Mouse (Mus musculus) stomach, embryonic 15.5 days (tissue): Measurements from ENCODE around the gene 9930104L06Rik. TPM values are rescaled to one million over a fixed set of nuclear protein-coding genes. Genes with fewer than 3 reads are reported as not detected.

Source experiments
- ATAC-seq: fragments of 200-750 bp; cut with Nextera tagmentation; 2 replicates; pipeline ENCODE4 v1.8.0; 2017; ENCODE audit warnings: low read depth, moderate number of reproducible peaks, moderate TSS enrichment; ENCODE audit not compliant: insufficient read depth, low FRiP score
- H3K27ac ChIP-seq: fragments of 300-500 bp; sonication (generic); 2 replicates; pipeline ENCODE4 v1.5.1; 2015; ENCODE audit warnings: mild to moderate bottlenecking, inconsistent platforms
- H3K27me3 ChIP-seq: fragments of 300-500 bp; sonication (generic); replicated peaks from 2 replicates; pipeline ENCODE4 v1.6.1; 2015; ENCODE audit warnings: inconsistent platforms
- H3K36me3 ChIP-seq: fragments of 300-500 bp; sonication (generic); 2 replicates; pipeline ENCODE4 v1.6.1; 2015; ENCODE audit warnings: inconsistent platforms
- H3K4me1 ChIP-seq: fragments of 300-500 bp; sonication (generic); 2 replicates; pipeline ENCODE4 v1.6.1; 2015; ENCODE audit warnings: inconsistent platforms
- H3K4me2 ChIP-seq: fragments of 300-500 bp; sonication (generic); 2 replicates; pipeline ENCODE4 v1.6.1; 2015; ENCODE audit warnings: mild to moderate bottlenecking, inconsistent platforms
- H3K4me3 ChIP-seq: fragments of 300-500 bp; sonication (generic); replicated peaks from 2 replicates; pipeline ENCODE4 v1.5.1; 2015; ENCODE audit warnings: inconsistent platforms
- H3K9ac ChIP-seq: fragments of 300-500 bp; sonication (generic); 2 replicates; pipeline ENCODE4 v1.6.1; 2015; ENCODE audit warnings: inconsistent platforms
- H3K9me3 ChIP-seq: fragments of 300-500 bp; sonication (generic); 2 replicates; pipeline ENCODE4 v1.6.1; 2016; ENCODE audit warnings: inconsistent platforms
- WGBS: fragments of 180-500 bp; shearing (Covaris S2); methylation state at CpG from one replicate; pipeline ENCODE4 v1.1.7; 2015; 5-methylcytosine and 5-hydroxymethylcytosine counted together
- polyA plus RNA-seq: library from polyadenylated mRNA; unstranded; fragments of >200 nt; fragmentation: Nextera tagmentation; extraction: Ambion mirVana; gene quantifications from 2 replicates; pipeline ENCODE4 v1.2.1, GENCODE M21; 2015

The 9930104L06Rik gene
- polyA plus RNA-seq = 11.3 and 13.8 TPM in 2 replicates

GRCm38 (mm10) chr4:124936613-124937471 lies at the start of gene 9930104L06Rik:
TSS of gene 9930104L06Rik (plus strand) at chr4:124937048.
- WGBS = under 1% methylated on average over 52 of the region's 52 CpGs
- Histone ChIP-seq H3K4me3 (peak within 1 kb of the TSS; percentile 91), H3K27ac (peak within 1 kb of the TSS; percentile 61; the same call in 1 of the 2 replicates)

GRCm38 (mm10) chr4:124888702-124889101 lies 48.1 kb upstream of the 9930104L06Rik start:
- H3K36me3 ChIP-seq = no peaks in the 10 kb centered on the region
- 79% methylated on average over 7 of the region's 7 CpGs for WGBS
- no peak for ATAC-seq
- no peak overlapping the region for H3K4me3 ChIP-seq
- no peaks in the 10 kb centered on the region for H3K4me1 ChIP-seq
- no peak overlapping the region for H3K27ac ChIP-seq
- no peaks in the 10 kb centered on the region for H3K9me3 ChIP-seq
- H3K9ac ChIP-seq = no peak overlapping the region
- H3K4me2 ChIP-seq = no peak overlapping the region
- peaks cover 61% of the 10 kb centered on the region for H3K27me3 ChIP-seq

More at GRCm38 (mm10) chr4:124936613-124937471, at the start of gene 9930104L06Rik:
- peak within 1 kb of the TSS; percentile 76 for H3K9ac ChIP-seq
- peak within 1 kb of the TSS; percentile 87 for H3K4me2 ChIP-seq
- ATAC-seq = peak; percentile 100
- no peaks in the 10 kb centered on the region for H3K27me3 ChIP-seq
- 0 out of 2 replicates have a peak, but pooled peaks cover 9% of the 10 kb centered on the region for H3K36me3 ChIP-seq
- no peaks in the 10 kb centered on the region for H3K9me3 ChIP-seq
- peaks cover 16% of the 10 kb centered on the region for H3K4me1 ChIP-seq

DNA sequence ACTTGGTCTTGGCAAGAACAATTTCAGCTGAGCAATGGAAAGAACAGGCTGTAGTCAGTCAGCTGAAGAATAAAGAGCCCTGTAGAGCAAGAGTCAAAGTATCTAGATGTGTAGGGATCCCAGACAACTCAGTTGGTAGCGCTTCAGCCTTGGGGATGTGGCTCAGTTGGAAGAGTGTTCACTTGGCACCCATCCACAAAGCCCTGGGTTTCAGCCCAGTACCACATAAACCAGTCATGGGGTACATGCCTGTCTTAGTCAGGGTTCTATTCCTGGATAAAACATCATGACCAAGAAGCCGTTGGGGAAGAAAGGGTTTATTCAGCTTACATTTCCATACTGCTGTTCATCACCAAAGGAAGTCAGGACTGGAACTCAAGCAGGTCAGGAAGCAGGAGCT lies 46.9 kb upstream of the 9930104L06Rik start:
- H3K27me3 ChIP-seq = peaks cover 64% of the 10 kb centered on the region
- no peak overlapping the region for H3K27ac ChIP-seq
- no peak for ATAC-seq
- H3K9ac ChIP-seq = no peak overlapping the region
- peaks cover 3% of the 10 kb centered on the region; the same call in 1 of the 2 replicates for H3K4me1 ChIP-seq
- no peaks in the 10 kb centered on the region for H3K36me3 ChIP-seq
- H3K9me3 ChIP-seq = no peaks in the 10 kb centered on the region
- H3K4me2 ChIP-seq = no peak overlapping the region
- WGBS = 80% methylated on average over 2 of the region's 2 CpGs
- no peak overlapping the region for H3K4me3 ChIP-seq

DNA sequence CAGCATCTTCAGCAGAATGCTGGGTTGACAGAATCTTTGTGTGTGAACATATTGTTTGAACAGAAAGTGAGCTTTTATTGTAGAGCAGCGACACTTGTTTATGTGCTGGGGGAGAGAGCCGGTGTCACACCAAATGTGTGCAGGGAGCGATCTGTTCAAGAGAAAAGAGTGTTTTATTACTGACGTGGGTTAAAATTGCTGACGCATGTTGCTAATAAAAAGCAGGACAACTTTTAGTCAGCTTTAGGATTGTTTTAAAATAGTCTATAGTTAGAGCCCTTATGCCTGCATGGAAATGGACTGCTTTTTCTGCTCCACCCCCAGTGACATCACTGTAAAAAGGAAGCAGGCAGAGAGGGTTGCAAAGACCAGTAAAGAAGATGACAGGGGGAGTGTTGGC lies 46.0 kb upstream of the 9930104L06Rik start:
- H3K36me3 ChIP-seq = no peaks in the 10 kb centered on the region
- H3K27ac ChIP-seq = no peak overlapping the region
- no peak overlapping the region for H3K4me3 ChIP-seq
- H3K4me2 ChIP-seq = no peak overlapping the region
- no peak overlapping the region for H3K9ac ChIP-seq
- 66% methylated on average over 5 of the region's 5 CpGs for WGBS
- no peak for ATAC-seq
- no peaks in the 10 kb centered on the region for H3K9me3 ChIP-seq
- peaks cover 5% of the 10 kb centered on the region; the same call in 1 of the 2 replicates for H3K4me1 ChIP-seq
- peaks cover 65% of the 10 kb centered on the region for H3K27me3 ChIP-seq

DNA sequence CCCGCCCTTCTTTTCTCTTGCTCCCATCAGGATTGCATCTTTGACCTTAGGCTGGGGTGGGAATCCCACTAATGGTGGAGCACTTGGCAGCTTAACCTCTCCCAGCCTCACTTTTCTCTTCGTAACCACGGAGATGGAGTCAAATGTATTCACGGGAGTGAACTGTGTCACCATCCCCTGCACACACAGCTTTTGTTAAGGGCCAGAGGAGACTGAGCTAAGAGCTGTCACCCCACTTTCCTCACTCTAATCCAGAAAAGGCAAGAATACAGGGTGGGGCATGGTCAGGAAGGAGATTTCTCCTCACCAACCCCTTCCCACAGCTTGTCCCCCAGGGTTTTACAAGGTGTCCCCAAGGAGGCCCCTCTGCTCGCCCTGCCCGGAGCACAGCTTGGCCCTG lies 43.1 kb upstream of the 9930104L06Rik start:
- no peaks in the 10 kb centered on the region for H3K9me3 ChIP-seq
- 35% methylated on average over 6 of the region's 6 CpGs for WGBS
- H3K27me3 ChIP-seq = peaks cover 54% of the 10 kb centered on the region
- no peak for ATAC-seq
- no peak overlapping the region for H3K4me3 ChIP-seq
- no peak overlapping the region for H3K9ac ChIP-seq
- H3K4me1 ChIP-seq = peaks cover 5% of the 10 kb centered on the region; the same call in 1 of the 2 replicates
- no peak overlapping the region for H3K27ac ChIP-seq
- H3K36me3 ChIP-seq = no peaks in the 10 kb centered on the region
- no peak overlapping the region for H3K4me2 ChIP-seq

DNA sequence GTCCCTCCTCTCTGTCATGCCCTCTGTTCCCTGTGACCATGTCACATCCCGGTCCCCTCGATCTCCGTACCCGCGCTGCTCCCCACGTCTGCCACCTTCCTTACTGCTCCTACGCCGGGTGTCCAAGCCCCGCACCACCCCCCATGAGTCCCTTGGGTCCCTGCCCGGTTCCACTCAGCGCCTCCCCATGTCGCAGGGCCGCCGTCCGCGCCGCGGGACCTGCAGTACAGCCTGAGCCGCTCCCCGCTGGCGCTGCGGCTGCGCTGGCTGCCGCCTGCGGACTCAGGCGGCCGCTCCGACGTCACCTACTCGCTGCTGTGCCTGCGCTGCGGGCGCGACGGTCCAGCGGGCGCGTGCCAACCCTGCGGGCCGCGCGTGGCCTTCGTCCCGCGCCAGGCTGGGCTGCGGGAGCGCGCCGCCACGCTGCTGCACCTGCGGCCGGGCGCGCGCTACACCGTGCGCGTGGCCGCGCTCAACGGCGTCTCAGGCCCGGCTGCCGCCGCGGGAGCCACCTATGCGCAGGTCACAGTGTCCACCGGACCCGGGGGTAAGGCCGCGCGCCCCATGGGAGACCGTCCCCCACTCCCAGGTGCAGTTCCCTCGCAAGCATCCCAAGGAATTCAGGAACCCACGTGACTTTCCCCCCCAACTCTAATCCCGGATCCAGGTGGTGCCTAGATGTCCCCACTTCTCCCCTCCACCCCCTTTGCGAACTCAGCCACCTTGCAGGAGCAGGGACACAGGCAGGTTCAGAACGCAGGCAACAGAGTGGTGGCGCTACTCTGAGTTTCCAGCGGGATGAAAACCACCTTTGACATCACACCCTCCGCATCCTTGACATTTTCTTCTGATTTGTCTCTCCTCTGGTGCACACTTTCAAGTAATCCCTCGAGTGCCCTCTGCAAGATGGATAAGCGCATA lies 42.1 kb upstream of the 9930104L06Rik start:
- ATAC-seq = peak; percentile 58
- Histone ChIP-seq H3K4me1 (peaks cover 5% of the 10 kb centered on the region; the same call in 1 of the 2 replicates), H3K4me2 (peak overlapping the region; percentile 71), H3K9ac (no peak overlapping the region), H3K27ac (no peak overlapping the region), H3K27me3 (peaks cover 54% of the 10 kb centered on the region), H3K36me3 (no peaks in the 10 kb centered on the region), H3K4me3 (peak overlapping the region; percentile 41), H3K9me3 (no peaks in the 10 kb centered on the region)
- 1% methylated on average over 81 of the region's 83 CpGs for WGBS

- no peak overlapping the region for H3K4me3 ChIP-seq
- no peak overlapping the region for H3K4me2 ChIP-seq
- no peak for ATAC-seq
- no peaks in the 10 kb centered on the region for H3K36me3 ChIP-seq
- peaks cover 30% of the 10 kb centered on the region for H3K27me3 ChIP-seq
- WGBS = 56% methylated on average over 10 of the region's 10 CpGs
- peaks cover 5% of the 10 kb centered on the region; the same call in 1 of the 2 replicates for H3K4me1 ChIP-seq
- H3K9me3 ChIP-seq = no peaks in the 10 kb centered on the region
- no peak overlapping the region for H3K9ac ChIP-seq
- H3K27ac ChIP-seq = no peak overlapping the region
Measured at GRCm38 (mm10) chr4:124898428-124898827, 38.4 kb upstream of the 9930104L06Rik start.

- no peak for ATAC-seq
- Histone ChIP-seq H3K27ac (no peak overlapping the region), H3K4me2 (no peak overlapping the region), H3K4me1 (peaks cover 2% of the 10 kb centered on the region; the same call in 1 of the 2 replicates), H3K9ac (no peak overlapping the region), H3K9me3 (no peaks in the 10 kb centered on the region), H3K27me3 (peaks cover 15% of the 10 kb centered on the region), H3K4me3 (no peak overlapping the region), H3K36me3 (no peaks in the 10 kb centered on the region)
- 41% methylated on average over 5 of the region's 5 CpGs for WGBS
Measured at GRCm38 (mm10) chr4:124899906-124900305, 36.9 kb upstream of the 9930104L06Rik start.

DNA sequence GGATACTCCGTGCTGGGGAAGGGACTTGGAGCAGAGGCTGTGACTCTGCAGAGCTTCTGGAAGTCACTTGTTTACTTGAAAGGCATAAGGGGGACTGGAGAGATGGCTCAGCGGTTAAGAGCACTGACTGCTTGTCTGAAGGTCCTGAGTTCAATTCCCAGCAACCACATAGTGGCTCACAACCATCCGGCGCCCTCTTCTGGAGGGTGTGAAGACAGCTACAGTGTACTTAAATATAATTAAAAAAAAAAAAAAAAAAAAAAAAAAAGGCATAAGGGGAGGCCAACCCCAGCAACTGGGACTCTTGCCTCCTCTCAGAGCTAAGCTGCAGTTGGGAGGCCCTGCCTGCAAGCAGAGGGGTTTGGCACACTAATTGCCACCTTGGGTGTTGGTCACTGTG lies 31.4 kb upstream of the 9930104L06Rik start:
- Histone ChIP-seq H3K27ac (no peak overlapping the region), H3K9me3 (no peaks in the 10 kb centered on the region), H3K9ac (no peak overlapping the region), H3K4me2 (no peak overlapping the region), H3K36me3 (no peaks in the 10 kb centered on the region), H3K4me1 (peaks cover 8% of the 10 kb centered on the region; the same call in 1 of the 2 replicates), H3K4me3 (no peak overlapping the region), H3K27me3 (no peaks in the 10 kb centered on the region)
- WGBS = 55% methylated on average over 4 of the region's 4 CpGs
- ATAC-seq = no peak

GRCm38 (mm10) chr4:124905971-124906822 lies 30.7 kb upstream of the 9930104L06Rik start:
- no peaks in the 10 kb centered on the region for H3K27me3 ChIP-seq
- H3K4me3 ChIP-seq = peak overlapping the region; percentile 19; the same call in 1 of the 2 replicates
- H3K9ac ChIP-seq = no peak overlapping the region
- H3K4me1 ChIP-seq = peaks cover 8% of the 10 kb centered on the region; the same call in 1 of the 2 replicates
- peak overlapping the region; percentile 48 for H3K4me2 ChIP-seq
- no peak overlapping the region for H3K27ac ChIP-seq
- 7% methylated on average over 21 of the region's 21 CpGs for WGBS
- H3K36me3 ChIP-seq = no peaks in the 10 kb centered on the region
- ATAC-seq = peak; percentile 50; the same call in 1 of the 2 replicates
- no peaks in the 10 kb centered on the region for H3K9me3 ChIP-seq

DNA sequence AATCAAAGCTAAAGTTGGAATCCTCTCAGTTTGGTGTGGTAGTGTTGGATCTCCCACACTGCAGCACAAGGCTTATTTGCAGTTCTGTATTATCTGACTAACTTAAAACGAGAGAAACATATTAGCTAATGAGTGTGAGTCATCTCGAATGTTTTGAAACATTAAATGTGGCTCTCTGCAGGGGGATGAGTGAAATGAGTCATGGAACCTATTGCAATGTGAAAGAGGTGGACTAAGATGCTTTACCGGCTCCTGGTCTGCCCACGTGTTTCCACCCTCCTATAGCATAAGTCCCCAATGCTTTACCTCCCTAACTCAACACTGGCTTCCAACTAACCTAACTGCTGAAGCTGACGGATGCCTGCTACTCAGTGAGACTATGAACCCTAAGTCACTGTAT lies 8.7 kb upstream of the 9930104L06Rik start:
- Histone ChIP-seq H3K4me2 (no peak overlapping the region), H3K27ac (no peak overlapping the region), H3K4me1 (no peaks in the 10 kb centered on the region), H3K4me3 (no peak overlapping the region), H3K36me3 (peaks cover 58% of the 10 kb centered on the region), H3K27me3 (no peaks in the 10 kb centered on the region), H3K9me3 (no peaks in the 10 kb centered on the region), H3K9ac (no peak overlapping the region)
- ATAC-seq = no peak
- 89% methylated on average over 5 of the region's 5 CpGs for WGBS
